Mouse (Mus musculus) layer of hippocampus, postnatal 25 days (tissue): ENCODE data around the gene Fut4. TPM values are rescaled to one million over a fixed set of nuclear protein-coding genes. Genes with fewer than 3 reads are reported as not detected.
"Not testable (repeated sequence)": the region's sequence is repeated elsewhere in the genome, so short reads cannot be mapped to it uniquely, and the experiment has no call there.

Experiments
- DNase-seq, 2 experiments: peaks; one replicate each; pipeline ENCODE4 v3.0.0; 2022; ENCODE audit warnings: mixed read lengths in 2 of 2, low spot score in 1 of 2; ENCODE audit errors: extremely low spot score in 1 of 2
- total RNA-seq, 2 experiments: library from RNA; stranded (reverse); gene quantifications; 2 replicates each; pipeline ENCODE4 v1.2.3; 2021

Fut4 gene
- total RNA-seq, 2 experiments from 2014 or later = 0.14 to 0.20 TPM

DNA sequence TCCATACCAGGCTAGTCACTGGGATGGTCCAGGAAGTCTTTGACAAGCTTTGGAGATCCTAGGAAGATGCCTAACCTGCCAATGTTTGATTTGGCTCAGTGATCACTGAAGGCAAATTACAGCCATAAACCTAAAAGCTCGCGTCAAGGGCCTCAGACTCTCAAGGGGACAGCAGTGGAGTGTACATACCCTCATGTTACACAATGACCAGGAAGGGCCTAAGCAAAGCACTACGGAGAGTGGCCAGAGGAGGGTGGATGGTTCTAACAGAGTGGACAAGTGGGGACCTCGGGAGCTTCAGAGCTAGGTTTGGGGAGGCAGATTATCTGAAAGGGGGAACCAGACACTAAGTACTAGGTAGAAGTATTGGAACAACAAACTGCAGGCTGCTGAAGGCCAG, 25.6 kb downstream of the Fut4 start:
- DNase-seq = no peak

DNA sequence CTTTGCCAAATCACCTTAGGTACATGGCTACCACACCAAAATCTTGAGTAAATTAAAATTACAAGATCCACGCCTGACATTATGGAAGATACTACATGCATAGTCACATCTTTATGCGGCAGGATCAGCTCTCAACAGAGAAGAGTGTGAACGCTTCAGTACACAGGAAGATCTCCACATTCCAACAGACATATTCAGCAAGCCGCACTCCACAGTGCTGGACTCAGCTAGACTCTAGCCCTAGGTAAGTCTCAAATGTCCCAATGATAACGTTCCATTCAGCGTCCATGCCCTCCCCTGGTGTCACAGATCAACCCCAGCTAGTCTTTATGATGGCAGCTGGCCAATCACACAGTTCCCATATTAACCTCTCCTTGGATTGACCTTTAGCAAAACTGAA, 26.2 kb downstream of the Fut4 start:
- DNase-seq = no peak

- DNase-seq = no peak
Measured at GRCm38 (mm10) chr9:14724755-14725420, 27.3 kb downstream of the Fut4 start.

GRCm38 (mm10) chr9:14721610-14722009, 30.6 kb downstream of the Fut4 start:
- no peak for DNase-seq

DNA sequence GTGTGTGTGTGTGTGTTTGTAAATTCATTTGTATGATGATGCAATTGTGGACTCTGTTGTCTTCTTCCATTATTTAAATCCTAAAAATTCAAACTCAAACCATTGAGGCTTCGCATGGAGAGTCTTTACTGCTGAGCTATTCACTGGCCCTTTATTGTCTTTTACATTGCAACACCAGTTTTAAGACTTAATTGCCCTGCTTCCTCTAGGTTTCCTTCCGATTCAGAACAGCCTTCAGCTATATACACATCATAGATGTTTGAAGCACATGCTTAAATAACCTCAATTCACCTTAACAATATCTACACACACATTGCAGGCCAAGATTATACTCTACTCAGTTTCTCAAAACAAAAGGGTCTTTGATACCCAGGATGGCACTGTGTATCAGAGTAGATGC, 31.8 kb downstream of the Fut4 start:
- no peak for DNase-seq

GRCm38 (mm10) chr9:14718332-14718691, 33.9 kb downstream of the Fut4 start:
- DNase-seq = no peak

DNA sequence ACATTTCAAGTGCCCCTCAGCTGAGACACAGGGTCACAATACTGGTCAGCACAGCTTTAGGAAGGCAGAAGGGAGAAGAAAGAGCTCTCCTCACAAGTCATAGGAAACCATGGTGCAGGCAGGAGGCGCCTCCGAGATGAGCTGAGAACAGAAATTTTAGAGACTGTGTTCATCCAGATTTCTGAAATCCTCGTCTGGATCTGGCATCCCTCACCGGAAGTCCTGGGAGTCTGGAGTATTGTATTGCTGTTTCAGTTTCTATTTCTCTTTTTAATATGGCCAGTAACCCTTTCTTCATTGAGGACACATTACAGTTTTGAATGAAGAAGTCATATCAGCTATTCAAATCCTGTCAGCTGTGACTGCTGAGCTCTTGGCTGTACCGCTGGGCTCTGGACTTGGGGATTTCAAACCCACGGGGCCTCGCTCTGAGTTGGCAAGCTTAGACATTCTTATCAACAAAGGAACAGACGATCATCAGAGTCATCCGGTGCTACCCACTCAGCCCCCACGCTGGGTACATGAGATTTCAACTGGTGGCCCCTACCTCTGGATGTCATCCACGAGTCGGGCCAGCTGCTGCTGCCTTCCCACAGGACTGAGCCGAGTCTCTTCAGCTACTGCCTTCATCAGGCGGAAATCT, 34.4 kb downstream of the Fut4 start:
- no peak for DNase-seq

DNA sequence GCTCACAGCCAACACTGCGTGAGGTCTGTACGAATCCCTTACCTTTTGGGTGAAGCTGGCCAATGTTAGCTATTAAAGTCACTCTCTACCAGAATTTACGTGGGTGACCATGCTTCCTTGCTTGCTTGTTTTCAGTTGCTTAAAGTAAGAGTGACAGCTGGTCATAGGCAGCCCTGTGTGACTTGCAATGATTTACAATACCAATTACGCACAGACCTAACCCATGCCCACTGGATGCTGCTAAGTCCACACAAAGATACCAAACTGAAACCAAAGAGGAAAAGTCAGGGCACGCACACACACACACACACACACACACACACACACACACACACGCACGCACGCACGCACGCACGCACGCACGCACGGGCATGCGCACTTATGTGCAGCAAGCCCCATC, 36.9 kb downstream of the Fut4 start:
- no peak for DNase-seq

- DNase-seq = no peak
Measured at GRCm38 (mm10) chr9:14710910-14711309, 41.3 kb downstream of the Fut4 start.

DNA sequence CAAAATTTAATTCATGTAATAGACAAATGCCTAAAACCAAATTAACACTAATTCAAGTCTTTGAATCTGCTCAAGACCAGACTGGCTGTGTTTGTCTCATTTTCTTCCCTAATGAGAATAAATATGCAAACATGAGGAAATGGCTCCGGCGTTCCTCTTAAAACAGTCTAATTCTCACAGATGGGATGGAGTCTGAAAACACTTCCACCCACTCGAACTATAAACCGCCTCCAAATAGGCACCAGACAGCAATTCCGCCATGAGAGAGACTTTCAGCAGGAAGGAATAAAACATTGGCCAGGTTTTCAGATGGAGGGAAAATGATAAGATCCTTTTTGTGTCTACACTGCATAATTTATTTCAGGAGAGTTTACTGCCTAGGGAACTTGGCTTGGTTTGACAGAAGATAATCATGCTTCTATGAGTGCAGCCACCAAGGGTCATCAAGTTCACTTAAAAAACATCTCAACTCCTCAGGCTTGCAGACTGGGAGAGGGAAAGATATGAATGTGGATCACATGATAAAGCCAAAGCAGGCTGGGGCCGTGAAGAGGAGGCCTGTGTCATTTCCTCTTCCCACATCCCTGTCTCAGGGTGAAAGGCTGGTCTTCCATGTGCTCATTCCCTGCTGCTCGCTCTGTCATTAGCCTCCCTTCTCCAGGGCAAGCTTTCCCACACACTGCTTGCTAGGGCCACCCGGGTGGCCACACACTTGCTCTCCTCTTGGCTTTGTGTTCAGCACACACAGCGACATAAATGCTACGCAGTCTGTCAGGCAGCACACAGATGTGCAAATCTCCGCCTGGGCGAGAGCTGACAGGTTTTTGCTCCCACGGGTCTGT, 46.7 kb downstream of the Fut4 start:
- no peak for DNase-seq

DNA sequence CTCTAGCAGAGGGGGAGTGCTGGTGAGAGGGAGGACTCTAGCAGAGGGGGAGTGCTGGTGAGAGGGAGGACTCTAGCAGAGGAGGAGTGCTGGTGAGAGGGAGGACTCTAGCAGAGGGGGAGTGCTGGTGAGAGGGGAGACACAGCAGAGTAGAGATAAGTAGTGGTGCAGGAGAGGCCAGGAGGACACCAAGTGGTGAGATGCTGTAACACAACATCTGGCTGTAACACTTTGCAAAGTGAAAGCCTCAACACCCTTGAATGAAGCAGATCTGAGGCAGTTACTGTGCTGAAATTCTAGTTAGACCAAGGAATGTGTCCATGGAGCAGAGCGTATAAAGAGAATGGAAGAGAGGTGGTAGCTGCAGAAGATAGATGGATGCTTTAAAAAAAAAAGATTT, 51.4 kb downstream of the Fut4 start:
- DNase-seq = not testable (repeated sequence)

DNA sequence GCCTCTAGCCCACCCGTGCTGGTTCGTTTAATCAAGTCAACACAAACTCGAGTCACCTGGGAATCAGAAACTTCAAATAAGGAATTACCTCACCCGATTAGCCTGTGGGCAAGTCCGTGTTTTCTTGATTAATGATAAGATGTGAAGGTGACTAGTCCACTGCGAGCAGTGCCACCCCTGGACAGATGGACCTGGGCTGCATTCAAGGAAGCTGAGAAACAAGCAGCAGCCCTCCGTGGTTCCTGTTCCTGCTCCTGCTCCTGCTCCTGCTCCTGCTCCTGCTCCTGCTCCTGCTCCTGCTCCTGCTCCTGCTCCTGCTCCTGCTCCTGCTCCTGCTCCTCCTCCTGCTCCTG, 52.9 kb downstream of the Fut4 start:
- no peak for DNase-seq

DNA sequence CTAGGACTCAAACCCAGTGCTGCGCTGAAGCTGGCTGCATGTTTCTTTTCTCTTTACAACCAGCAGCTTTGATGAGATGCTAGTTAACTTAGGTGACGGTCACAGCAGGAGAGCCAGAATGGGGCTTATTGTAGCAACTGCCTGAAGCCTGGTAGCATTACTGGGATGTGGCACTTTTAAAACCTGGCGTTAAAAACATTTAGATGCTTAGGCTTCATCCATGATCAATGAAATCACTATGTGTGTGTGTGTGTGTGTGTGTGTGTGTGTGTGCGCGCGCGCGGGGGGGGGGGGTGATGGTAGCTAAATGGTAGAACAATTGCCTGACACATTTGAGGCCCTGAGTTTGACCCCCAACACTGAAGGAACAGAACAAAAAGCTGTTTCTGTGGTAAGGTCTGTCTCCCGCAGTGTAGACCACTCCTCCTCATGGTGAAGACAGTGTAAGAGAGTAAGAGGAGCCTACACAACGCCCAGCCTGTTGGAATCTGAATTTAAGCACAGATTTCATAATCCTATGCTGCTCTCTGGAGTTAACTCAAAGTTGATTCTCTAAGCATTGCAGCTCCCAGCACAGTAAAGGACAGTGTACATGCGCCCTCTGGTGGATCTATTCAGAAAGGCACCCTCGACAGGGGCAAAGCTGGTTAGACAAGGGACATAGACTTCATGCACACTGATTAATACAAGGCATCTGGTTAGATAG, 53.5 kb downstream of the Fut4 start:
- DNase-seq = peak; percentile 91 to 97

Other genes with a start within 250 kb of the Fut4 start
- 10 to 100 TPM; 14.1 to 14.9 TPM for gene Amotl1, start 107.3 kb downstream of the Fut4 start, total RNA-seq
- gene Piwil4, start 11.7 kb downstream of the Fut4 start, total RNA-seq = not detected
- under 1 TPM in 1 of 2 experiments, not detected in 1; 0.42 TPM for gene 1700012B09Rik, start 18.6 kb upstream of the Fut4 start, total RNA-seq
- gene Mre11a, start 32.3 kb upstream of the Fut4 start, total RNA-seq = 10 to 100 TPM in 1 of 2 experiments, 1 to 10 TPM in 1; 9.8 to 10.9 TPM
- 10 to 100 TPM; 13.2 to 16.4 TPM for gene Ankrd49, start 32.5 kb upstream of the Fut4 start, total RNA-seq
- 10 to 100 TPM; 13.8 to 13.9 TPM for gene Gpr83, start 107.8 kb upstream of the Fut4 start, total RNA-seq
- not detected for gene Izumo1r, start 151.6 kb upstream of the Fut4 start, total RNA-seq